In the genomic region with DNA sequence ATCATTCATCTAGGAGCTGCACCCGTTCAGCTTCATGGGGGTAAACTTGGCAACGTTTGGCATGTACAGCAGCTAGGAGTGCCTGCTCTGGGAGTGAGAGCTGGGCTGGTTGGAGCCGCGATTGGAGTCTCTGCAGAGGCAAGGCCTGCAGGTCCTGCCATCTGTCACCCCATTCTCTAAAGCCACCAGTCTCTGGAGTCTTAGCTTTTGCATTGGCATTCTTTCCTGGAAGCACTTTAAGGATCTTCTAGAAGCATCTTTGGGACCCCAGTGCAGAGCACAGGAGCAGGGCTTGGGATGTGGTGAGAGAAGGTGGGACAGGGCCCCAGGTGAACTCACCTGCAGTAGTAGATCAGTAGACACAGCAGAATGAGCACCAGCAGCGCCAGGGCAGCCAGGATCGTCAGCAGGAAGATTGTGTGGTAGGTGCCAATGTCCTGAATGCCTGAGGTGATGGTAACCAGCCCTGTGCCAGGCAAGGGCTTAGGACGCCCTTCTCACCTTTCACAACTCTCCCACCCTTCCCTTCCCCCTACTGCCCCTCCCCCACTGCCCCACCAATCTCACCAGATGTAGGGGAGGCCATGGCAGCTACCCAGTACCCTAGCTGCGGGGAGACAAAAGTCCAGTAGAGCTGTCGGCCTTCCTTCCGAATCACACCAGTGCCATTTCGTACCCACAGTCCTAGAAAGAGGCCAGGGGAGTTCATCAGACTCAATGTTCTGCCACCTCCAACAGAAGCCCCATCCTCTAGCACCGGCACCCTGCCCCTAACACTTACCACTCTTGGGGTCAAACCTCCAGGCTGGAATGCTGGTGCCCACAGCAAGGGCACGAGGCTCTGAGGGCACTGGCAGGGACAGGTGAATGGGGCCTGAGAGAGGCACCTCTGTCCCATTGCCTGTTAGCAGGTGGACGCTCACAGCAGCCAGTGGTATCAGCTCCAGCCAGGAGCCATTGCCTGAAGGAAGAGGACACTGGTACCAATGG, we compare ENCODE assay signal across 9 mouse cellular contexts. TPM values are rescaled to one million over a fixed set of nuclear protein-coding genes. Genes with fewer than 3 reads are reported as not detected.
DNase-seq lines count a peak whose midpoint lies in the region; ATAC-seq and TF ChIP-seq lines count a peak whose summit lies in the region.
"Had no signal": no experiment of that assay in that cellular context is flagged by ENCODE, and none has a peak within 500 bp of the region (broad histone marks: within the 10 kb centered on the region; RNA-seq: fewer than 3 reads in every experiment).

No protein-coding gene starts in this region.

- no peaks in the 10 kb centered on the region for H3K79me2 ChIP-seq in heart, adult 2 months (replicated peaks; ENCODE audit: control insufficient read depth, insufficient read depth, low read length)

- no peak overlapping the region for H3K9ac ChIP-seq in heart, adult 2 months (ENCODE audit: low read depth, low read length)
- no peak overlapping the region for H3K9ac ChIP-seq in hindbrain, embryonic 15.5 days

- WGBS in heart, embryonic 10.5 days: 70% methylated on average over 14 of the region's 14 CpGs
- 88% methylated on average over 14 of the region's 14 CpGs for WGBS in heart, adult 2 months
- 73% methylated on average over 14 of the region's 14 CpGs for WGBS in hindbrain, embryonic 15.5 days

- no peak for ATAC-seq in megakaryocyte, adult 5-6 weeks (ENCODE audit: poor library complexity, severe bottlenecking)
- no peak for ATAC-seq in hindbrain, embryonic 15.5 days (ENCODE audit: low FRiP score, low read depth)

- no peak for TF ChIP-seq EP300 in heart, adult 2 months (IDR thresholded peaks at IDR 0.05; ENCODE audit: insufficient read depth, low read depth, low read length)

- no peak for TF ChIP-seq CTCF in heart, adult 2 months (IDR thresholded peaks at IDR 0.05)
- no peak for TF ChIP-seq CTCF in gastrocnemius, adult 2 months (IDR thresholded peaks at IDR 0.05)

- peak overlapping the region; percentile 68; the same call in 1 of the 2 replicates for H3K4me3 ChIP-seq in heart, embryonic 10.5 days
- H3K4me3 ChIP-seq in heart, adult 2 months: no peak overlapping the region
- peak overlapping the region; percentile 59 for H3K4me3 ChIP-seq in megakaryocyte, embryonic 14.5 days (replicated peaks)
- H3K4me3 ChIP-seq in hindbrain, embryonic 15.5 days: no peak overlapping the region
- H3K4me3 ChIP-seq in gastrocnemius, adult 2 months: no peak overlapping the region

- no peak for DNase-seq in heart, embryonic 10.5 days (ENCODE audit: low spot score)
- DNase-seq in heart, adult 2 months: no peak
- DNase-seq in cerebellum, adult 9-11 months: peak; percentile 86
- no peak for DNase-seq in gastrocnemius, adult 2 months
- no peak for DNase-seq in kidney, postnatal 10 days
- DNase-seq: lung, embryonic 14.5 days had no signal

- H3K27ac ChIP-seq in heart, embryonic 10.5 days: no peak overlapping the region
- H3K27ac ChIP-seq in heart, adult 2 months: no peak overlapping the region
- 0 out of 2 replicates have a peak overlapping the region, but pooled peaks have one; percentile 21 for H3K27ac ChIP-seq in hindbrain, embryonic 15.5 days (replicated peaks)
- H3K27ac ChIP-seq in gastrocnemius, adult 2 months: no peak overlapping the region

- H3K36me3 ChIP-seq in heart, embryonic 10.5 days: peaks cover 84% of the 10 kb centered on the region
- H3K36me3 ChIP-seq in heart, adult 2 months (ENCODE audit: control insufficient read depth, insufficient read depth, low read length): no peaks in the 10 kb centered on the region
- peaks cover 41% of the 10 kb centered on the region for H3K36me3 ChIP-seq in megakaryocyte, embryonic 14.5 days (replicated peaks; ENCODE audit: low read length)
- H3K36me3 ChIP-seq in hindbrain, embryonic 15.5 days: peaks cover 67% of the 10 kb centered on the region

- peaks cover 17% of the 10 kb centered on the region for H3K27me3 ChIP-seq in heart, embryonic 10.5 days (ENCODE audit: insufficient read depth, poor library complexity, severe bottlenecking)
- no peaks in the 10 kb centered on the region for H3K27me3 ChIP-seq in heart, adult 2 months (ENCODE audit: control insufficient read depth, insufficient read depth, low read length)
- H3K27me3 ChIP-seq in megakaryocyte, embryonic 14.5 days (replicated peaks): peaks cover 53% of the 10 kb centered on the region
- H3K27me3 ChIP-seq in hindbrain, embryonic 15.5 days: no peaks in the 10 kb centered on the region

- peaks cover 30% of the 10 kb centered on the region for H3K4me1 ChIP-seq in heart, embryonic 10.5 days
- H3K4me1 ChIP-seq in heart, adult 2 months (ENCODE audit: control insufficient read depth, insufficient read depth, low read length): no peaks in the 10 kb centered on the region
- H3K4me1 ChIP-seq in megakaryocyte, embryonic 14.5 days: peaks cover 46% of the 10 kb centered on the region
- H3K4me1 ChIP-seq in hindbrain, embryonic 15.5 days (replicated peaks): peaks cover 33% of the 10 kb centered on the region

- no peak for TF ChIP-seq POLR2A in heart, adult 2 months (IDR thresholded peaks at IDR 0.05; ENCODE audit: insufficient read depth, low read depth, low read length)

- intact Hi-C loops in heart, adult 2 months (cut with DNase I): no loop called here
- intact Hi-C loops in gastrocnemius, adult 2 months (cut with DNase I): no loop called here

- H3K4me2 ChIP-seq in hindbrain, embryonic 15.5 days: no peak overlapping the region

- no peaks in the 10 kb centered on the region for H3K9me3 ChIP-seq in heart, embryonic 10.5 days
- H3K9me3 ChIP-seq in megakaryocyte, embryonic 14.5 days: peaks cover 9% of the 10 kb centered on the region; the same call in 1 of the 2 replicates
- H3K9me3 ChIP-seq in hindbrain, embryonic 15.5 days: no peaks in the 10 kb centered on the region

RNA-seq across cellular contexts. Expression of gene Fam171a2, which starts 8.1 kb away (rescaled TPM):
- polyA plus RNA-seq in heart, embryonic 10.5 days (2016; fragmentation: Nextera tagmentation; extraction: Ambion mirVana): 1.7 and 3.6 TPM in 2 replicates
- total RNA-seq in heart, adult 2 months (2021): 1 to 10 TPM; 3.8 to 3.9 TPM
- polyA plus RNA-seq in heart, adult 2 months (2012; rRNA removed): 7.7 and 8.3 TPM in 2 replicates
- polyA plus RNA-seq in megakaryocyte, embryonic 14.5 days (2012; ENCODE audit: insufficient read depth, low replicate concordance): 1.7 and 1.8 TPM in 2 replicates
- total RNA-seq in megakaryocyte, adult 5-6 weeks (2015): 0.09 TPM in 1 of 2 replicates, not detected in the other
- not detected in 2 replicates for total RNA-seq in megakaryocyte, adult 5-6 weeks (2017)
- 29.3 and 30.7 TPM in 2 replicates for polyA plus RNA-seq in hindbrain, embryonic 15.5 days (2015; fragmentation: Nextera tagmentation; extraction: Ambion mirVana)
- total RNA-seq in gastrocnemius, adult 2 months (2021): 1 to 10 TPM in 1 of 2 experiments, under 1 TPM in 1; 0.66 to 1.1 TPM

RNA-seq across cellular contexts. Expression of gene Grn, which starts 9.3 kb away (rescaled TPM):
- 109 and 151 TPM in 2 replicates for polyA plus RNA-seq in heart, embryonic 10.5 days (2016; fragmentation: Nextera tagmentation; extraction: Ambion mirVana)
- 10 to 100 TPM; 83.4 to 86.9 TPM for total RNA-seq in heart, adult 2 months (2021)
- polyA plus RNA-seq in heart, adult 2 months (2012; rRNA removed): 118 and 119 TPM in 2 replicates
- 44.1 and 152 TPM in 2 replicates for polyA plus RNA-seq in megakaryocyte, embryonic 14.5 days (2012; ENCODE audit: insufficient read depth, low replicate concordance)
- 509 and 566 TPM in 2 replicates for total RNA-seq in megakaryocyte, adult 5-6 weeks (2015)
- total RNA-seq in megakaryocyte, adult 5-6 weeks (2017): 201 and 225 TPM in 2 replicates
- polyA plus RNA-seq in hindbrain, embryonic 15.5 days (2015; fragmentation: Nextera tagmentation; extraction: Ambion mirVana): 85.7 and 85.9 TPM in 2 replicates
- 10 to 100 TPM; 12.6 to 32.3 TPM for total RNA-seq in gastrocnemius, adult 2 months (2021)

RNA-seq across cellular contexts. Expression of gene Itga2b, which starts 30.5 kb away (rescaled TPM):
- 13.2 and 19.5 TPM in 2 replicates for polyA plus RNA-seq in heart, embryonic 10.5 days (2016; fragmentation: Nextera tagmentation; extraction: Ambion mirVana)
- total RNA-seq in heart, adult 2 months (2021): 10 to 100 TPM in 1 of 2 experiments, 1 to 10 TPM in 1; 3.1 to 14.5 TPM
- 3.5 and 6.9 TPM in 2 replicates for polyA plus RNA-seq in heart, adult 2 months (2012; rRNA removed)
- 3,342 and 4,614 TPM in 2 replicates for polyA plus RNA-seq in megakaryocyte, embryonic 14.5 days (2012; ENCODE audit: insufficient read depth, low replicate concordance)
- 13.2 and 16.0 TPM in 2 replicates for total RNA-seq in megakaryocyte, adult 5-6 weeks (2015)
- 13.2 and 17.9 TPM in 2 replicates for total RNA-seq in megakaryocyte, adult 5-6 weeks (2017)
- 9.5 and 10.1 TPM in 2 replicates for polyA plus RNA-seq in hindbrain, embryonic 15.5 days (2015; fragmentation: Nextera tagmentation; extraction: Ambion mirVana)
- 1 to 10 TPM in 1 of 2 experiments, under 1 TPM in 1; 0.51 to 2.7 TPM for total RNA-seq in gastrocnemius, adult 2 months (2021)

RNA-seq across cellular contexts. Expression of gene Slc25a39, which starts 31.6 kb away (rescaled TPM):
- polyA plus RNA-seq in heart, embryonic 10.5 days (2016; fragmentation: Nextera tagmentation; extraction: Ambion mirVana): 313 and 314 TPM in 2 replicates
- total RNA-seq in heart, adult 2 months (2021): 100 to 1,000 TPM; 196 to 213 TPM
- polyA plus RNA-seq in heart, adult 2 months (2012; rRNA removed): 307 and 331 TPM in 2 replicates
- polyA plus RNA-seq in megakaryocyte, embryonic 14.5 days (2012; ENCODE audit: insufficient read depth, low replicate concordance): 164 and 165 TPM in 2 replicates
- total RNA-seq in megakaryocyte, adult 5-6 weeks (2015): 41.5 and 47.5 TPM in 2 replicates
- 20.5 and 22.8 TPM in 2 replicates for total RNA-seq in megakaryocyte, adult 5-6 weeks (2017)
- polyA plus RNA-seq in hindbrain, embryonic 15.5 days (2015; fragmentation: Nextera tagmentation; extraction: Ambion mirVana): 167 and 168 TPM in 2 replicates
- 10 to 100 TPM; 51.4 to 76.4 TPM for total RNA-seq in gastrocnemius, adult 2 months (2021)

RNA-seq across cellular contexts. Expression of gene Rundc3a, which starts 46.2 kb away (rescaled TPM):
- polyA plus RNA-seq in heart, embryonic 10.5 days (2016; fragmentation: Nextera tagmentation; extraction: Ambion mirVana): 0.74 and 1.8 TPM in 2 replicates
- total RNA-seq in heart, adult 2 months (2021): under 1 TPM in 1 of 2 experiments, not detected in 1; 0.66 TPM
- polyA plus RNA-seq in heart, adult 2 months (2012; rRNA removed): 0.23 and 0.32 TPM in 2 replicates
- polyA plus RNA-seq in megakaryocyte, embryonic 14.5 days (2012; ENCODE audit: insufficient read depth, low replicate concordance): 3.8 and 6.6 TPM in 2 replicates
- total RNA-seq in megakaryocyte, adult 5-6 weeks (2015): not detected in 2 replicates
- total RNA-seq in megakaryocyte, adult 5-6 weeks (2017): not detected in 2 replicates
- 135 and 149 TPM in 2 replicates for polyA plus RNA-seq in hindbrain, embryonic 15.5 days (2015; fragmentation: Nextera tagmentation; extraction: Ambion mirVana)
- total RNA-seq in gastrocnemius, adult 2 months (2021): not detected

Comparison
In these comparisons a context has a peak if more than half of its experiments do, and no peak if none do; other contexts are left out.
1. H3K4me3 ChIP-seq: peak in heart, embryonic 10.5 days (single experiment) and megakaryocyte, embryonic 14.5 days (single experiment); none in heart, adult 2 months (single experiment), hindbrain, embryonic 15.5 days (single experiment) and gastrocnemius, adult 2 months (single experiment).
2. RNA of gene Itga2b, which starts 30.5 kb away (polyA plus RNA-seq): 3,342 to 4,614 TPM in megakaryocyte, embryonic 14.5 days; 13.2 to 19.5 TPM in heart, embryonic 10.5 days, 9.5 to 10.1 TPM in hindbrain, embryonic 15.5 days and 3.5 to 6.9 TPM in heart, adult 2 months; every median in the first group is over 100 times any median in the second.